Mouse (Mus musculus) limb, embryonic 14.5 days (tissue): Measurements from ENCODE around the gene Klhl6. TPM values are rescaled to one million over a fixed set of nuclear protein-coding genes. Genes with fewer than 3 reads are reported as not detected.

ENCODE experiments used
- ATAC-seq: fragments of 200-750 bp; cut with Nextera tagmentation; 2 replicates; pipeline ENCODE4 v1.8.0; 2017; ENCODE audit warnings: low read depth, moderate number of reproducible peaks, moderate TSS enrichment; ENCODE audit not compliant: low FRiP score
- DNase-seq: peaks from one replicate; pipeline ENCODE4 v3.0.0-alpha.2; 2015; ENCODE audit warnings: low spot score
- H3K27ac ChIP-seq: fragments of 300-500 bp; sonication (generic); replicated peaks from 2 replicates; pipeline ENCODE4 v1.5.1; 2014; ENCODE audit warnings: low read depth, mild to moderate bottlenecking, low read length, moderate library complexity, mixed read lengths
- H3K27me3 ChIP-seq: fragments of 300-500 bp; sonication (generic); 2 replicates; pipeline ENCODE4 v1.6.1; 2014; ENCODE audit warnings: low read length, mixed read lengths; ENCODE audit not compliant: control insufficient read depth, insufficient read depth
- H3K36me3 ChIP-seq: fragments of 300-500 bp; sonication (generic); 2 replicates; pipeline ENCODE4 v1.6.1; 2014; ENCODE audit warnings: mild to moderate bottlenecking, low read length, moderate library complexity, mixed read lengths; ENCODE audit not compliant: control insufficient read depth, insufficient read depth
- H3K4me1 ChIP-seq: fragments of 300-500 bp; sonication (generic); 2 replicates; pipeline ENCODE4 v1.6.1; 2014; ENCODE audit warnings: antibody characterized with exemption, low read length, mixed read lengths; ENCODE audit not compliant: control insufficient read depth, insufficient read depth
- H3K4me2 ChIP-seq: fragments of 300-500 bp; sonication (generic); replicated peaks from 2 replicates; pipeline ENCODE4 v1.6.1; 2014; ENCODE audit warnings: low read depth, mild to moderate bottlenecking, low read length, moderate library complexity; ENCODE audit not compliant: severe bottlenecking
- H3K4me3 ChIP-seq: fragments of 300-500 bp; sonication (generic); replicated peaks from 2 replicates; pipeline ENCODE4 v1.5.1; 2014; ENCODE audit warnings: low read length
- H3K9ac ChIP-seq: fragments of 300-500 bp; sonication (generic); 2 replicates; pipeline ENCODE4 v1.6.1; 2014; ENCODE audit warnings: mild to moderate bottlenecking, low read depth, low read length, moderate library complexity; ENCODE audit not compliant: severe bottlenecking
- H3K9me3 ChIP-seq: fragments of 300-500 bp; sonication (generic); 2 replicates; pipeline ENCODE4 v1.6.1; 2016; ENCODE audit warnings: low read length; ENCODE audit not compliant: control insufficient read depth
- POLR2A ChIP-seq: fragments of 200-500 bp; IDR thresholded peaks from 2 replicates; pipeline ENCODE4 v1.8.0; 2012; ENCODE audit warnings: inconsistent platforms, mild to moderate bottlenecking, moderate library complexity, borderline replicate concordance; ENCODE audit not compliant: insufficient read depth, insufficient read length; ENCODE audit errors: extremely low read depth
- WGBS: fragments of 180-500 bp; shearing (Covaris S2); extraction: QIAGEN DNeasy Blood & Tissue Kit; methylation state at CpG from one replicate; pipeline ENCODE4 v1.1.7; 2014; 5-methylcytosine and 5-hydroxymethylcytosine counted together
- polyA plus RNA-seq, 2 experiments: library from polyadenylated mRNA; depleted of rRNA in 1 of 2; stranded (reverse) in 1 of 2; unstranded in 1 of 2; fragments of >200 nt; fragmentation: Nextera tagmentation in 1 of 2; extraction: Ambion mirVana in 1 of 2; gene quantifications; 2 replicates each; pipeline versions ENCODE4 v1.2.1 to v1.2.3; 2012 to 2014

Klhl6 gene
- polyA plus RNA-seq, 2 experiments, result 4.2 to 7.5 TPM

DNA sequence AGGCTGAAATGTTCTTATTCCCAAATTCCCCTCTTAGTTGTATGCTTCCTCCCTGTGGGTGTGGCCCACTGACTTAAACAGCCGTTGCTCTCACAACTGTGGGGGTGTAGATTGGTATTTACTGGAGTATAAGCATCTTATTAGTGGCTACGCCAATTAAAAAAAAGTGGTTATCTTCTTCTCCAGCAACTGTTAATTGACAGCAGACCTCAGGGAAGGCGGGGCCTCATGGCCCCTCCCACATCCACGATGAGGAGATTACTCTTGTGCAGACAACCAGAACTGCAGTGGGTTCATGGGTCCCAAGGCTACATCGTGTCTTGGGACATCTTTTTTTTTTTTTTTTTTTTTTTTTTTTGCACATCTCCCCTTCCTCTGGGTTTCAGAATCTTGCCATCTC lies 5.6 kb downstream of the Klhl6 start:
- Histone ChIP-seq H3K9ac (no peak overlapping the region), H3K27me3 (no peaks in the 10 kb centered on the region), H3K4me2 (no peak overlapping the region), H3K4me3 (no peak overlapping the region), H3K27ac (no peak overlapping the region), H3K9me3 (no peaks in the 10 kb centered on the region), H3K36me3 (no peaks in the 10 kb centered on the region), H3K4me1 (no peaks in the 10 kb centered on the region)
- no peak for ATAC-seq
- no peak for DNase-seq
- no peak for TF ChIP-seq POLR2A
- 73% methylated on average over 5 of the region's 5 CpGs for WGBS

DNA sequence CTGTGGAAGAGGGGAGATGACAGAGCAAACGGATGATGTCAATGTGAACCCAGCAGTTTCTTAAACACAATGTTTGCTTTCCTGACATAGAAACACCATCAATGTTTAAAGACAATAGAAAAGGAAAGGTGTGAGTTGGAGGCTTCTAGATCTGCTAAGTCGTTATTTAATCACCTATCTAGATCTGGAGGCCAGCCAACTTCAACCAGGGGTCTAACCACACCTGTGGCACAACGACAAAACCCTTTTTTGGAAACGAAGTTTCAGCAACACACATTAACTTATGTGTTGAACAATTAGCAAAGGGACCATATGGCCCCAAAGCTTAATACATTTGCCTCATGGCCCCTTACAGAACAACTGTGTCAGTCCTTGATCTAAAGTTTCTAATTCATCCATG lies 6.0 kb downstream of the Klhl6 start:
- H3K27me3 ChIP-seq, result no peaks in the 10 kb centered on the region
- no peak overlapping the region for H3K27ac ChIP-seq
- no peaks in the 10 kb centered on the region for H3K9me3 ChIP-seq
- no peak overlapping the region for H3K9ac ChIP-seq
- DNase-seq (no peak), ATAC-seq (no peak)
- TF ChIP-seq POLR2A, result no peak
- no peak overlapping the region for H3K4me3 ChIP-seq
- no peak overlapping the region for H3K4me2 ChIP-seq
- H3K4me1 ChIP-seq, result no peaks in the 10 kb centered on the region
- 70% methylated on average over 4 of the region's 4 CpGs for WGBS
- no peaks in the 10 kb centered on the region for H3K36me3 ChIP-seq

GRCm38 (mm10) chr16:19975432-19975831 lies 7.4 kb downstream of the Klhl6 start:
- H3K4me2 ChIP-seq, result no peak overlapping the region
- H3K27me3 ChIP-seq, result no peaks in the 10 kb centered on the region
- no peaks in the 10 kb centered on the region for H3K9me3 ChIP-seq
- no peak overlapping the region for H3K4me3 ChIP-seq
- no peaks in the 10 kb centered on the region for H3K36me3 ChIP-seq
- H3K4me1 ChIP-seq, result no peaks in the 10 kb centered on the region
- 83% methylated on average over 4 of the region's 4 CpGs for WGBS
- H3K9ac ChIP-seq, result no peak overlapping the region
- ATAC-seq, result no peak
- no peak for TF ChIP-seq POLR2A
- no peak for DNase-seq
- H3K27ac ChIP-seq, result no peak overlapping the region

- DNase-seq, result no peak
- no peak for ATAC-seq
Measured at GRCm38 (mm10) chr16:19973480-19973879, 9.4 kb downstream of the Klhl6 start.

DNA sequence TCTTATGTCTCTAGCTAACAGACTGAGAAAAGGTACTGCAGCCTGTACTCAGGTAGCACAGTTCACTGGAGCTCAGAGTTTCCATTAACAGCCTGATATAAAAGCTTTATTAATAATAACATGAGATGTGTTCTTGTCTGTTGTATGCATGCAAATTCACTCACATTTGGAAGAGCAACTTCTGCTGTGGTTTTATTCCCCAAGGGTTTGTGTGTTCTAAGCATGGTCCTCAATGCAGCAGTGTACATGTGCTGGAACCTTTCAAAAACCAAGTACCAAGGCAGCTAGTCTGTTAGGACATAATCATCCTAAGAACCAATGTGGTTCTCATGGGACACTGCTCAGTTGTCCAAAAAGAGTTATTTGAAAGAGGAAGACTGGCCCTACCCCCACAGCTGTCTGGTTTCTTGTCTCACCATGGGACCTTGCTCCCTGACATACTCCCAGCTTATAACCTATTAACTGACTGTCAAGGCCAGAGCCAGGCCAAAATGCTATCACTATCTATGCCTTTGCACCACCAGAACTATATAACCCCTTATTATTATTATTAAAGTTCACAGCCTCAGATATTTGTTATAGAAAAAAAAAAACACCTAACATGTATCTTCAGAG lies 10.0 kb downstream of the Klhl6 start:
- H3K4me1 ChIP-seq, result no peaks in the 10 kb centered on the region
- ATAC-seq (no peak), DNase-seq (no peak)
- no peaks in the 10 kb centered on the region for H3K9me3 ChIP-seq
- no peaks in the 10 kb centered on the region for H3K27me3 ChIP-seq
- H3K27ac ChIP-seq, result no peak overlapping the region
- H3K4me2 ChIP-seq, result no peak overlapping the region
- no peak for TF ChIP-seq POLR2A
- H3K36me3 ChIP-seq, result no peaks in the 10 kb centered on the region
- no peak overlapping the region for H3K9ac ChIP-seq
- H3K4me3 ChIP-seq, result no peak overlapping the region

More at GRCm38 (mm10) chr16:19973480-19973879, 9.4 kb downstream of the Klhl6 start:
- H3K4me1 ChIP-seq, result no peaks in the 10 kb centered on the region
- H3K36me3 ChIP-seq, result no peaks in the 10 kb centered on the region
- no peak for TF ChIP-seq POLR2A
- WGBS, result 89% methylated on average over 1 of the region's 1 CpGs
- no peak overlapping the region for H3K27ac ChIP-seq
- H3K4me2 ChIP-seq, result no peak overlapping the region
- H3K4me3 ChIP-seq, result no peak overlapping the region
- H3K27me3 ChIP-seq, result no peaks in the 10 kb centered on the region
- H3K9me3 ChIP-seq, result no peaks in the 10 kb centered on the region
- no peak overlapping the region for H3K9ac ChIP-seq

DNA sequence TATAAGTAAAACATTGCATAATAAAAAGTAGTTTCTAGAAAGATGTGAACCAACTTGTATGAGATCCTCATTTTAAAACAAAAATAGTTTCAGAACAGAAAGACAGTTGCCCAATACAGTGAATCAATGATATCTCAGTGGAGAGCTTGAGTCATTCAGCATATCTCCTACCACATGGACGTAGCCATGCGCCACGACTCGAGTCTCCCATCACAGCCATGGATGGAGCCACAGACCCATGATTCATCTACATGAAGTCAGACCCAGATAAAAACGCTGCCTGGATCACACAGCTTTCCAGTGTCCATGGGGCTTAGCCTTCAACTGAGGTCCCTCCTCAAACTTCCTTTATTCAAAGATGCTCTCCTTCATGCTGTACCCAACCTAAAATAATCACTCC lies 13.3 kb downstream of the Klhl6 start:
- Histone ChIP-seq H3K4me2 (no peak overlapping the region), H3K9ac (no peak overlapping the region), H3K9me3 (no peaks in the 10 kb centered on the region), H3K27me3 (no peaks in the 10 kb centered on the region), H3K27ac (no peak overlapping the region), H3K36me3 (no peaks in the 10 kb centered on the region), H3K4me1 (no peaks in the 10 kb centered on the region), H3K4me3 (no peak overlapping the region)
- DNase-seq (no peak), ATAC-seq (no peak)
- 94% methylated on average over 5 of the region's 5 CpGs for WGBS
- no peak for TF ChIP-seq POLR2A
